Mouse (Mus musculus): ENCODE data around the gene Klhl26. TPM values are rescaled to one million over a fixed set of nuclear protein-coding genes. Genes with fewer than 3 reads are reported as not detected.

Klhl26 gene
- not detected in 2 replicates for polyA plus RNA-seq (2012; ENCODE audit: insufficient read depth, insufficient read length, low replicate concordance, missing spikeins)

DNA sequence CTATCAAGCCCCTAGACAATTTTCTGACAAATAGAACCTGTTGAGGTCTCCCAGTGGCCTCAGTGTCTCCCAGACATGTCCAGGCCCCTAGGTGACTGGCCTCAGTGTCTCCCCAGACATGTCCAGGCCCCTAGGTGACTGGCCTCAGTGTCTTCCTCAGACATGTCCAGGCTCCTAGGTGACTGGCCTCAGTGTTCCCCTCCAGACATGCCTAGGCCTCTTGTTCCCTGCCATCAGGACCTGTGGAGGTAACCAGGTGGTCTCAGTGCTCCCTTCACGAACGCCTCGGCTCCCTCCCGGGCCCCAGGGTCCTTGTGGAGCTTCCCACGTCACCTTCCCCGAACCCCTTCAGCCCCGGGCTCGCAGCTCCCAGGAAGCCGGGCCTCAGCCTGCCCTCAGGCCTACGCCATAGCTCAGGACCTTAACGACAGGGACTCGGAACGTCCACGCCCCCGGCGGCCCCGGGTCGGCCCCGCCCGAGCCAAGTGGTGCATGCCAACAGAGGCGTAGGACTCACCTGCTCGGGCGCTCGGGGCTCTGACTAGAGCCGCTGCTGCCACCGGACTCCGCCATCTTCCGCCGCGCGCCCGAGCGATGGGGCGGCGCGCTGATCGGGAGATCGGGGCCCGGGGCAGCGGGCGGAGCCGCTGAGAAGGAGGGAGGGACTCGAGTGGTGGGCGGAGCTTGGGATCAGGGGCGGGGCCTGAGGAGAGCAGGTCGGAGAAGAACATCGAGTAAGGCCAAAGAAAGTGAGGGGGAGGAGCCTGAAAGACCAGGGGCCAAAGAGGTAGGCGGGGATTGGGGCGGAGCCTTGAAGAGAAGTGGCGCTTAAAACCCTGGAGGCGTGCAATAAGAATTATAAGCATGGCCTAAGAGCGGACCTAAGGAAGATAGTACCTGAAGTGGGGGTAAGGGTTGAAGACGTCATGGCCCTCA lies at the start of gene Klhl26:
Gene Klhl26, minus strand, starts transcription at position 636 of the 936 bp plus-strand sequence.
- TF ChIP-seq POLR2A (IDR thresholded peaks at IDR 0.05; ENCODE audit: insufficient read depth, low read depth, low read length) (no peak; the same call in 1 of the 2 replicates), CTCF (IDR thresholded peaks at IDR 0.05; ENCODE audit: insufficient read depth, low read depth, low read length) (no peak)
- Histone ChIP-seq H3K4me3 (ENCODE audit: insufficient read depth, low read depth, low read length) (peak within 1 kb of the TSS; percentile 74), H3K4me1 (ENCODE audit: control insufficient read depth, insufficient read depth, low read length) (peaks cover 22% of the 10 kb centered on the region), H3K27ac (ENCODE audit: insufficient read depth, low read depth, low read length) (no peak within 1 kb of the TSS)
- WGBS = under 1% methylated on average over 53 of the region's 53 CpGs

- WGBS = under 1% methylated on average over 51 of the region's 51 CpGs
- H3K27ac ChIP-seq (ENCODE audit: insufficient read depth, low read depth, low read length) = peak overlapping the region; percentile 89
- TF ChIP-seq POLR2A (IDR thresholded peaks at IDR 0.05; ENCODE audit: insufficient read depth, low read depth, low read length) (peak; percentile 87), CTCF (IDR thresholded peaks at IDR 0.05; ENCODE audit: insufficient read depth, low read depth, low read length) (0 out of 2 replicates have a peak, but pooled peaks have one; percentile 13)
- no peaks in the 10 kb centered on the region for H3K4me1 ChIP-seq (ENCODE audit: control insufficient read depth, insufficient read depth, low read length)
- H3K4me3 ChIP-seq (ENCODE audit: insufficient read depth, low read depth, low read length) = peak overlapping the region; percentile 77
Observed at GRCm38 (mm10) chr8:70522592-70523403, 46.0 kb upstream of the Klhl26 start.

GRCm38 (mm10) chr8:70519606-70520005 lies 42.8 kb upstream of the Klhl26 start:
- 45% methylated on average over 2 of the region's 2 CpGs for WGBS
- no peak overlapping the region for H3K4me3 ChIP-seq (ENCODE audit: insufficient read depth, low read depth, low read length)
- H3K27ac ChIP-seq (ENCODE audit: insufficient read depth, low read depth, low read length) = no peak overlapping the region
- no peak for TF ChIP-seq CTCF (IDR thresholded peaks at IDR 0.05; ENCODE audit: insufficient read depth, low read depth, low read length)
- H3K4me1 ChIP-seq (ENCODE audit: control insufficient read depth, insufficient read depth, low read length) = no peaks in the 10 kb centered on the region

GRCm38 (mm10) chr8:70519043-70519442 lies 42.3 kb upstream of the Klhl26 start:
- TF ChIP-seq POLR2A (IDR thresholded peaks at IDR 0.05; ENCODE audit: insufficient read depth, low read depth, low read length) (no peak), CTCF (IDR thresholded peaks at IDR 0.05; ENCODE audit: insufficient read depth, low read depth, low read length) (no peak)
- H3K27ac ChIP-seq (ENCODE audit: insufficient read depth, low read depth, low read length) = no peak overlapping the region
- no peaks in the 10 kb centered on the region for H3K4me1 ChIP-seq (ENCODE audit: control insufficient read depth, insufficient read depth, low read length)
- no peak overlapping the region for H3K4me3 ChIP-seq (ENCODE audit: insufficient read depth, low read depth, low read length)
- WGBS = 81% methylated on average over 6 of the region's 6 CpGs

- no peaks in the 10 kb centered on the region; the same call in 1 of the 2 replicates for H3K4me1 ChIP-seq (ENCODE audit: control insufficient read depth, insufficient read depth, low read length)
- 76% methylated on average over 10 of the region's 10 CpGs for WGBS
- no peak overlapping the region for H3K4me3 ChIP-seq (ENCODE audit: insufficient read depth, low read depth, low read length)
- H3K27ac ChIP-seq (ENCODE audit: insufficient read depth, low read depth, low read length) = no peak overlapping the region
- TF ChIP-seq POLR2A (IDR thresholded peaks at IDR 0.05; ENCODE audit: insufficient read depth, low read depth, low read length) (no peak), CTCF (IDR thresholded peaks at IDR 0.05; ENCODE audit: insufficient read depth, low read depth, low read length) (no peak)
Observed at GRCm38 (mm10) chr8:70517940-70518643, 41.3 kb upstream of the Klhl26 start.

GRCm38 (mm10) chr8:70513441-70513840 lies 36.7 kb upstream of the Klhl26 start:
- no peak for TF ChIP-seq CTCF (IDR thresholded peaks at IDR 0.05; ENCODE audit: insufficient read depth, low read depth, low read length)
- no peak for TF ChIP-seq POLR2A (IDR thresholded peaks at IDR 0.05; ENCODE audit: insufficient read depth, low read depth, low read length)
- Histone ChIP-seq H3K4me3 (ENCODE audit: insufficient read depth, low read depth, low read length) (no peak overlapping the region), H3K4me1 (ENCODE audit: control insufficient read depth, insufficient read depth, low read length) (peaks cover 8% of the 10 kb centered on the region), H3K27ac (ENCODE audit: insufficient read depth, low read depth, low read length) (no peak overlapping the region)
- 2% methylated on average over 2 of the region's 2 CpGs for WGBS

DNA sequence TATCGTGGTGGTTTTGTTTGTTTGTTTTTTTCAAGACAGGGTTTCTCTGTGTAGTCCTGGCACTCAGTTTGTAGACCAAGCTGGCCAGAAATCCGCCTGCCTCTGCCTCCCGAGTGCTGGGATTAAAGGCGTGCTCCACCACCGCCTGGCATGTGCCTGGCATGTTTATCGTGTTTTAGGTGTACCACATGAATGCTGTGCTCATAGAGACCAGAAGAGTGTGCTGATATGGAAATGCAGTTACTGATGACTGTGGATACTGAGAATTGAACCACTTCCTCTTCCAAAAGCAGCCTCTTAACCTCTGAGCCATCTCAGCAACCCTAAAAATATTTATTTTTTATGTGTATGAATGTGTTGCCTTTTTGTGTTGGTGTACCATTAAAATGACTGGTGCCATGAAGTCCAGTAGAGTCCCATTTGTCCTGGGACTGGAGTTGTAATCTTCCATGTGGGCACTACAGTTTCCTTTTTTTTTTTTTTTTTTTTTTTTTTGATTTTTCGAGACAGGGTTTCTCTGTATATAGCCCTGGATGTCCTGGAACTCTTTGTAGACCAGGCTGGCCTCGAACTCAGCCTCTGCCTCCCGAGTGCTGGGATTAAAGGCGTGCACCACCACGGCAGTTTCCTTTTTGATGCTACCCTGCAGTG lies 35.6 kb upstream of the Klhl26 start:
- H3K4me3 ChIP-seq (ENCODE audit: insufficient read depth, low read depth, low read length) = no peak overlapping the region
- no peak overlapping the region for H3K27ac ChIP-seq (ENCODE audit: insufficient read depth, low read depth, low read length)
- H3K4me1 ChIP-seq (ENCODE audit: control insufficient read depth, insufficient read depth, low read length) = peaks cover 10% of the 10 kb centered on the region
- WGBS = 93% methylated on average over 11 of the region's 11 CpGs
- TF ChIP-seq CTCF (IDR thresholded peaks at IDR 0.05; ENCODE audit: insufficient read depth, low read depth, low read length) (no peak), POLR2A (IDR thresholded peaks at IDR 0.05; ENCODE audit: insufficient read depth, low read depth, low read length) (no peak)

- TF ChIP-seq POLR2A (IDR thresholded peaks at IDR 0.05; ENCODE audit: insufficient read depth, low read depth, low read length) (no peak), CTCF (IDR thresholded peaks at IDR 0.05; ENCODE audit: insufficient read depth, low read depth, low read length) (no peak)
- WGBS = 98% methylated on average over 2 of the region's 2 CpGs
- H3K27ac ChIP-seq (ENCODE audit: insufficient read depth, low read depth, low read length) = no peak overlapping the region
- H3K4me3 ChIP-seq (ENCODE audit: insufficient read depth, low read depth, low read length) = no peak overlapping the region
- H3K4me1 ChIP-seq (ENCODE audit: control insufficient read depth, insufficient read depth, low read length) = peaks cover 10% of the 10 kb centered on the region
Observed at GRCm38 (mm10) chr8:70511770-70512169, 35.0 kb upstream of the Klhl26 start.

GRCm38 (mm10) chr8:70511174-70511573 lies 34.4 kb upstream of the Klhl26 start:
- peak overlapping the region; percentile 93 for H3K4me3 ChIP-seq (ENCODE audit: insufficient read depth, low read depth, low read length)
- 86% methylated on average over 6 of the region's 6 CpGs for WGBS
- H3K27ac ChIP-seq (ENCODE audit: insufficient read depth, low read depth, low read length) = peak overlapping the region; percentile 91; the same call in 1 of the 2 replicates
- H3K4me1 ChIP-seq (ENCODE audit: control insufficient read depth, insufficient read depth, low read length) = peaks cover 10% of the 10 kb centered on the region
